Mouse (Mus musculus): ENCODE measurements around the gene Gm21905.

Gene Gm21905
- long read RNA-seq, experiment 1: 0 reads
- long read RNA-seq, experiment 2: 0 reads

DNA sequence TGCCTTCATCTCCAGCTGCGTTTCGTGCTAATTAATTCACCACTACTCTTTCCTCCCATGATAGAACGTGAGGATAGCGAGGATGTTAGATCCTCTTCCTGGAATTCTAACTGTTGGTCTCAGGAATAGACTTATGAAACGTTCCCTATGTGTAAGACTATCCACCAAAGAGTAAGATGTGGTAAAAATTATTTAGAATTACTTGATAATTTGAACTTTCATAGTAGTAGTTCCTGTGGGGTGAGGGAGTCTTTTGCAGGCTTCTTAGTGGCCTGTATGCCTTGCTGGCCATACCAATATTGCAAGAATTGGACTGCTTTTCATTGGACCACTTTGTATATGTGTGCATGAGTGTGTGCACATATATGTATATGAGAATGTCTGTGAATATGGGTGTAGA, at the start of gene Gm21905:
Gene Gm21905, minus strand, starts transcription at position 101 of the 400 bp plus-strand sequence.
- intact Hi-C loops (cut with DNase I): no loop called here

DNA sequence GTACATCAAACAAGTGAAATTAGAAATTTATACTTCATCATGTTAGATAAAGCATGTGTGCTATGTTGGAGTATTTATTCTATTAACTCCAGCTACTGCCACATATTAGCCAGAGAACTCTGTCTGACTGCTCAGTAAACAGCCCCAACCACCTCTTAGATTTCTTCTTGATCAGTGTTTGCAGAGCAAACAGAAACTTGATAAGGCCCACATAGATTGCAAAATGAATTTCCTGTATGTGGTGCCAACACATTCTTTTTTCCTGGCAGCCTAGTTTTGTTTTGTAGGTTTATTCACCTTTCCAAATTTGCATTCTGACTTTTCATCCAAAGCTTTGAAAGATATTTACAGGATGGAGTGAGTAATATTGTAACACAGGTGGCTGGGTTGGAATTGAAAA, 44.2 kb upstream of the Gm21905 start:
- intact Hi-C loops (cut with DNase I): no loop called here

DNA sequence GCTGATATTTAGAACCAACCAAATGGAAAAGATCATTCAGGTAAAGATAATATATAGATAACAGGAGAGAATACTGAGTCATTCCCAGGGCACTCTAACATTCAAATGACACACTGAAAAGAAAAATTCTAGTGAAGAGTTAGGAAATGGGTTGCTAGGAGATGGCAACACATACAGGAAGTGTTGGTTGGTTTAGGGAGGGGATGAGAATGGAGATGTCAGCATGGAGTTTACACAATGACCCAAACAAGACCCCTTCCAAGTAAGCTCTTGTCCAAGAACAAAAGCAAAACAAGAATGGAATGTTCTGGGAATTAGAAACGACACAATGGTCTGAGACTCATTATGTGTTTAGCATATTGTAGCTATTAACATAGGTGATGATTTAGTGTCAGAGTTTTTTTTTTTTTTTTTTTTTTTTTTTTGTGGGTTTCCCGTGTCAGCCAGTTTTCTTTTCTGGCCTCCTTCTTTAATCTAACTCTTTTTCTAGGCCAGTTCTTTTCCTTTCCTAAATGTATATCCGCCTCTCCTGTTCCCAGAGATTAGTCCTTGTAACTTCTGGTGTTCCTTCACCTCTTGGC, 35.8 kb upstream of the Gm21905 start:
- intact Hi-C loops (cut with DNase I): no loop called here

- intact Hi-C loops (cut with DNase I): no loop called here
These were observed 23.3 kb upstream of the Gm21905 start for GRCm38 (mm10) chr5:67969536-67969935.

DNA sequence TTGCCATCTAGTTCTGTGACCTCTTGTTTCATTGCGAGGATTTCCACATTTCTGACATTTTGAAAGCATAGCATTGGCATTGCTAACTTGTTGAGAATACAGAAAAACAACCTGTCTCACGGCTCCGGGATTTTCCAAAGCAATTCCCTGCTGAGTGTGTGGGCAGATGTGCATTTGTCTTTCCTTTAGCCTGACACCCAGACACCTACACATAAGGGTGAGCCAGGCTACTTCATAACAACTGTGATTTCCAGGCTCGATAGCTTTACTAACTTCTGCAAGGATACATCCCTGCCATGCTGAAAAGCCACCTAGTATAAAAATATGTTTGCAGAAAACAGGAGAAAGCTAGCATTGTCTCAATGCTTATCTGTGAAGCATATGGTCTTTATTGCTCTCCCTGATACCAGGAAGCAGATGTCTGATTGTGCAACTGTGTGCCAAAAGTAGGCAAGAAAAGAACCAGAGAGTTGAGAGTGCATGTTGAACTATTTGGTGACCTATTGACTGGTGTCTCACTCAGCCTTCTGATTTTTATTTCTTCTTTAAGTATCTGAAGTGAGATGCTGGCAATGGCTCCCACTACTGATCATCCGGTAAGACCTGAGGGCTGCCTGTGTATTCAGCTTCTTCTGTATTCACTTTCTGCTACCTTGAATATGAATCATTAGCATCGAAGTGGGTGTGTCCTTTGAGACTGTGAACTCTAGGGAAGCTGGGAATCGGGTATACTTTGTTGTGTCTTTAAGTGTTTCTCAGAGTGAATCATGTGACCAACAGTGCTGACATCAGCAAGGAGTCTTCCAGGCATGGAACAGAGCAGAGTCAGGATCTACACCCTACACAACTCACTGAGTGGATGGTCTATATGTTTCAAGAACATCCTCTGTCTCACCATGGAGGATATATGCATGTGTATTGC, 15.7 kb upstream of the Gm21905 start:
- intact Hi-C loops (cut with DNase I): no loop called here

- intact Hi-C loops (cut with DNase I): no loop called here
These were observed 9.3 kb upstream of the Gm21905 start for GRCm38 (mm10) chr5:67955486-67955885.

DNA sequence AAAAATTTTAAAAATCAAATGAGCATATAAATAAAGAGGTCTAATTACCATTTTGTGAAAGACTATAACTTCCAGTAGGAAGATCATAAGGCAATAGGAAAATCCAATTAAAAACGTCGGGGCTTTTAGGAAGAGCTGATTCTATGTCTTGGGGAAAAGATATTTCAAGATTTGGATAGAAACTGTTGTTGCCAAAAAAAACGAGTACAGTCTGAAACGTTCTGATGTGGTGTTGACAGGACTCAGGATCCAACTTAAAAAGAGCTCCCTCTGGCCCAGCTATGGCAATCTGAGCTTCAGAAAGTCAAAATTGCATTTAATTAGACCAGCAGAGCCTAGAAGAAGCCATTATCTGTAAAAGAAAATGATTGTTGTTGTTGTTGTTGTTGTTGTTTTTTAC, 7.9 kb upstream of the Gm21905 start:
- intact Hi-C loops (cut with DNase I): no loop called here

DNA sequence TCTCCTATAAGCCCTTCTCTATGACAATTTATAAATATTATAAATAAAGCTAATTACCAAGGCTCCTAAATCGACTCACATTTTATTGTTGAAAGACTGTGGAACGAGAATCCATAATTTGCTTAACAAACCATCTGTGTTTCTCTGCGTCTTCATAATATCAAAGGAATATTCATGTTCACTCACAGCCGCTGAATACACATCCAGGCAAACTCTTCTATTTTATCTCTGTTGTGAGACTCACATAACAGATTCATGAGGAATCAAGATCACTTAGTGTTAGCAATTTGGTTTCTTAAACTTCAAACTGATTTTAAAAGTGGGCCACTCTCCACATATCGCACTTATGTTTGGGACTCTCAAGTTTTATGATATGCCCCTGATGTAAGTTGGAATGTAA, 1.9 kb upstream of the Gm21905 start:
- intact Hi-C loops (cut with DNase I): no loop called here

- intact Hi-C loops (cut with DNase I): no loop called here
These were observed 785 bp upstream of the Gm21905 start for GRCm38 (mm10) chr5:67947006-67947405.

DNA sequence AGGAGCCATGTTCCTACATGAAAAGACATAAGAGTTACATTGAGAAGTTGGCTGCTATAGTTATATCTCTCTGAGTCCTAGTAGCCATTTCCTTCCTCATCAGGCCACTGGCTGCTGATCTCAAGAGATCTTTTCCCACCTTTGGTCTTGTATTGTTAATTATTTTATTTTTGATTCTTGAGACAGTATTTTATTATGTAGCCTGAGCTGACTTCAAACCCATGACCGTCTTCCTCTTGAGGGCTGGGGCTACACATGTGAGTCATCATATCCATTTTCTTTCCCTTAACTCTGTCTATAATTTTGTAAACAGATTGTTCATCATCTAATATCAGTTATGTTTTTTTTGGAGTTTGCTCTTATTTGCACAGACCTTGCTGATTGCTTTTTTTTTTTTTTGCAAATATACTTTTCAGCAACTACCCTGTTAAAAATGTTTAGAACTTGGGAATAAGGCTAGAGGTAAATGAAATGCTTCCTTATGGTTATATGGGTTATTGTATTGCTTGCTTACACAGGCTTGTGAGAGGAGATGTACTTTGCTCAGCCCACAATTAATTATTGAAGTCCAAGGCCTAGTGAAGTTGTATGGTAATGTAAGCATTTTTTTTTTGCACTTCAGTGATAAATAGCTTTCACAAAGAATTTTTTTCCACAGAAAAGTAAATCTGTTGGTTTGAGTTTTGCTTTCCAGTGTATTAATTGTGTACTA, 2.0 kb downstream of the Gm21905 start:
- intact Hi-C loops (cut with DNase I): no loop called here

DNA sequence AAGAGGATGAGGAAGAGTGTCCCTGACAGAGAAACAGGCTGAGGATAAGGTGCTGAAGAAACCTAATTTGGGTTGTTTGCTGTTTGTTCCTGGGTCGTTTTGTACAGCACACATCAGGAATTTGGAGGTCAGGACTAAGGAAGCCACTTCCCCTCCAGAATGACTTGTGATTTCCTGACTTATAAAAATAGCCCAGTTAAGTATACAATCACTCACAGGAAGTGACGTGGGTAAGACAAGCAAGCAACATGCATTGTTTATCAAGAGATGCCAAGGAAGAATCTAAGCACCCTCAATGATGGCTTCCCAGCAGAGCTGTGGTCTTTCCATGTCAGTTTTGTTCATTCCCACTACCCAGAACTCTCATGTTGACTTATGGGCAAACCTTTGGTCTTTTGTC, 3.0 kb downstream of the Gm21905 start:
- intact Hi-C loops (cut with DNase I): no loop called here

DNA sequence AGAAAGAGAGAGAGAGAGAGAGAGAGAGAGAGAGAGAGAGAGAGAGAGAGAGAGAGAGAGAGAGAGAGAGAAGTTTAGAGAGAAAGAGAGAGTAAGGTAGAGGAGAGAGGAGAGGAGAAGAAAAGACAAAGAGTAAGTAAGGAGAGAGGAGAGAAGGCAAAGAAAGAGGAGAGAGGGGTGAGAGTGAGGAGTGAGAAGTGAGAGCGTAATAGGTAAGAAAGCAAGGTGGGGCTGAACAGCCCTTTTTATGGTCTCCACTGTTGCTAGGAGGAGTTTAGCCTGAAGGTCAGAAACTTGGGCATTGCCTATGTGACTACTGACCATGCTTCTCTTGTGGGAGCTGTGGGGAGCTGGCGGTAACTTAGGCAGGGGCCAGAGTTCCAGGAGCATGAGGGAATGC, 4.9 kb downstream of the Gm21905 start, which contains the start of gene Gm5108:
Gene Gm5108, plus strand, starts transcription at position 301 of the 400 bp plus-strand sequence.
- intact Hi-C loops (cut with DNase I): no loop called here

DNA sequence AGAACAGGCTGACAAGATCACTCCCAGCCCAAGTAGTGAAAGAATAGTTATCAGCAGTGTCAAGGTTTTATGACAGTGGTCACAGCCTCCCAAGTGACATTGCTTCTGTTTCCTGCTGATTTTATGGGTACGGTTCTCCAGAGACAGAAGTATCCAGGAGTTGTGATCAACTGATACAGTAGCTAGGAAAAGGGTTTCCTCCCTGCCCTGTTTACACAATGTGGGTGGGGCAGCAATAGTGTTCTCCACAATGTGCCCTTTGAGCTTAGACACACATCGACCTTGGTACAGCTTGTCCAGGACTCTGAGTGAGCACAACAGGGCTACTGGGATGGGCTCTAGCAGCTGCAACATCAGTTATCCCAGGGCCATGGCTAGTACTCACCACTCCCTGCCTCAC, 14.6 kb downstream of the Gm21905 start:
- intact Hi-C loops (cut with DNase I): no loop called here

- intact Hi-C loops (cut with DNase I): no loop called here
These were observed 15.6 kb downstream of the Gm21905 start for GRCm38 (mm10) chr5:67930584-67930983.

DNA sequence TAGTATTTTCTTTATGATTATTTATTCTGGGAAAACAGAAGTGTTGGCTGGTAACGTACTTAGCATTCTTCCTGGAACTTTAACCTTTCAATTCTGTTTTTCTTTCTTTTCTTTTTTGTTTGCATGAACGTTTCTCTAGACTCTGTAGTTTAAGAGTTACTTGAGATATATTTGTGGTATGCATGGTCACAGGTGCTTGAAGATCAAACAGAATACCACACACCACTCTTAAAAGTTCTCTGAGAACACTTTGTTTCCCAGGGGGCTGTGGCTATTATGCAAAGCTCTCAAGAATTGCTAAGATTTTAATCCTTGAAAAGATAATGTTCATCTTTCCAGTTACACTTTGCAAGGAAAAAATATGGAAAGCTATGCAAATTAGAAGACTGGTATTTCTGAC, 41.7 kb downstream of the Gm21905 start:
- intact Hi-C loops (cut with DNase I): no loop called here

DNA sequence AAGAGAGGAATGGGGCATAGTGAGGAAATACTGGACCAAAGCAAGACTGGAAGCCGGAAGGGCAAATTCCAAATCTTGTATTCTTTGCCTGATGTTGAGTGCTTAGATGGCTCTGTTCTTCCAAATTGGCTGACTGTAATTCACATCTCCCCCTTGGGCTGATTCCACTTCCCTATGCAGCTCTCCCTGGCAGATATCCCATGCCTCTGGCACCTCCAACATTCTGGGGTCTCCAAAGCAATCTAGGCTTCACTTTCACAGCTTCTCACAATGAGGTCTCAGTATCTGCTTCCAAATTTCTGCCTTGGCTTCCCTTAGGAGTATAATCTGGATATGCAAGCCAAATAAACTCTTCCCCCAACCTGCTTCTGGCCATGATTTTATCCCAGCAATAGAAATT, 47.3 kb downstream of the Gm21905 start:
- intact Hi-C loops (cut with DNase I): no loop called here

GRCm38 (mm10) chr5:67884422-67885210, 61.6 kb downstream of the Gm21905 start:
- intact Hi-C loops (cut with DNase I): no loop called here

GRCm38 (mm10) chr5:67883564-67884171, 62.6 kb downstream of the Gm21905 start:
- intact Hi-C loops (cut with DNase I): no loop called here
